Mouse (Mus musculus): Measurements from ENCODE around the gene Gm12830. TPM values are rescaled to one million over a fixed set of nuclear protein-coding genes. Genes with fewer than 3 reads are reported as not detected.

Gene Gm12830
- polyA plus RNA-seq, 1 experiment, result not detected

GRCm38 (mm10) chr4:114897853-114898252, 76.3 kb downstream of the Gm12830 start:
- H3K4me3 ChIP-seq (ENCODE audit: insufficient read depth, poor library complexity, severe bottlenecking), result no peak overlapping the region
- peaks cover 26% of the 10 kb centered on the region for H3K27me3 ChIP-seq (ENCODE audit: control insufficient read depth, insufficient read depth, insufficient read length)

GRCm38 (mm10) chr4:114899885-114900284, 78.4 kb downstream of the Gm12830 start:
- H3ac ChIP-seq (ENCODE audit: control insufficient read depth, insufficient read length, low read depth), result no peak overlapping the region

More at GRCm38 (mm10) chr4:114897853-114898252, 76.3 kb downstream of the Gm12830 start:
- Histone ChIP-seq H3ac (ENCODE audit: control insufficient read depth, insufficient read length, low read depth) (no peak overlapping the region), H3K79me2 (ENCODE audit: control insufficient read depth, insufficient read depth) (no peaks in the 10 kb centered on the region), H3K36me3 (ENCODE audit: control insufficient read depth, insufficient read depth) (no peaks in the 10 kb centered on the region), H3K79me3 (ENCODE audit: low read depth) (no peaks in the 10 kb centered on the region)
- TF ChIP-seq USF1 (IDR thresholded peaks at IDR 0.05; ENCODE audit: low read depth) (no peak), FOSL1 (IDR thresholded peaks at IDR 0.05; ENCODE audit: insufficient read depth, low read length, poor library complexity, severe bottlenecking) (no peak), MYOD1 (IDR thresholded peaks at IDR 0.05; ENCODE audit: control insufficient read depth, insufficient read length, low read depth) (no peak), MAX (IDR thresholded peaks at IDR 0.05) (no peak), MYOG (IDR thresholded peaks at IDR 0.05; ENCODE audit: control insufficient read depth, extremely low read depth, insufficient read length) (no peak), CTCF (IDR thresholded peaks at IDR 0.05; ENCODE audit: control insufficient read depth, insufficient read depth, insufficient read length) (no peak), CEBPB (IDR thresholded peaks at IDR 0.05; ENCODE audit: low read depth) (no peak)

GRCm38 (mm10) chr4:114900866-114901642, 79.5 kb downstream of the Gm12830 start:
- Histone ChIP-seq H3K36me3 (ENCODE audit: control insufficient read depth, insufficient read depth) (no peaks in the 10 kb centered on the region), H3K79me2 (ENCODE audit: control insufficient read depth, insufficient read depth) (no peaks in the 10 kb centered on the region), H3K27me3 (ENCODE audit: control insufficient read depth, insufficient read depth, insufficient read length) (peaks cover 26% of the 10 kb centered on the region), H3ac (ENCODE audit: control insufficient read depth, insufficient read length, low read depth) (no peak overlapping the region), H3K79me3 (ENCODE audit: low read depth) (no peaks in the 10 kb centered on the region), H3K4me3 (ENCODE audit: insufficient read depth, poor library complexity, severe bottlenecking) (no peak overlapping the region)
- no peak for TF ChIP-seq CTCF (IDR thresholded peaks at IDR 0.05; ENCODE audit: control insufficient read depth, insufficient read depth, insufficient read length)

More at GRCm38 (mm10) chr4:114899885-114900284, 78.4 kb downstream of the Gm12830 start:
- TF ChIP-seq MAX (IDR thresholded peaks at IDR 0.05) (no peak), USF1 (IDR thresholded peaks at IDR 0.05; ENCODE audit: low read depth) (no peak), CEBPB (IDR thresholded peaks at IDR 0.05; ENCODE audit: low read depth) (no peak), MYOD1 (IDR thresholded peaks at IDR 0.05; ENCODE audit: control insufficient read depth, insufficient read length, low read depth) (no peak), CTCF (IDR thresholded peaks at IDR 0.05; ENCODE audit: control insufficient read depth, insufficient read depth, insufficient read length) (no peak), MYOG (IDR thresholded peaks at IDR 0.05; ENCODE audit: control insufficient read depth, extremely low read depth, insufficient read length) (no peak), FOSL1 (IDR thresholded peaks at IDR 0.05; ENCODE audit: insufficient read depth, low read length, poor library complexity, severe bottlenecking) (no peak)
- Histone ChIP-seq H3K36me3 (ENCODE audit: control insufficient read depth, insufficient read depth) (no peaks in the 10 kb centered on the region), H3K79me3 (ENCODE audit: low read depth) (no peaks in the 10 kb centered on the region), H3K79me2 (ENCODE audit: control insufficient read depth, insufficient read depth) (no peaks in the 10 kb centered on the region), H3K27me3 (ENCODE audit: control insufficient read depth, insufficient read depth, insufficient read length) (peaks cover 26% of the 10 kb centered on the region), H3K4me3 (ENCODE audit: insufficient read depth, poor library complexity, severe bottlenecking) (no peak overlapping the region)

GRCm38 (mm10) chr4:114901643-114902351, 80.3 kb downstream of the Gm12830 start:
- no peak for TF ChIP-seq MYOG (IDR thresholded peaks at IDR 0.05; ENCODE audit: control insufficient read depth, extremely low read depth, insufficient read length)
- TF ChIP-seq MAX (IDR thresholded peaks at IDR 0.05), result no peak
- TF ChIP-seq FOSL1 (IDR thresholded peaks at IDR 0.05; ENCODE audit: insufficient read depth, low read length, poor library complexity, severe bottlenecking), result no peak
- TF ChIP-seq USF1 (IDR thresholded peaks at IDR 0.05; ENCODE audit: low read depth), result no peak
- no peak for TF ChIP-seq CTCF (IDR thresholded peaks at IDR 0.05; ENCODE audit: control insufficient read depth, insufficient read depth, insufficient read length)
- no peak for TF ChIP-seq MYOD1 (IDR thresholded peaks at IDR 0.05; ENCODE audit: control insufficient read depth, insufficient read length, low read depth)
- TF ChIP-seq CEBPB (IDR thresholded peaks at IDR 0.05; ENCODE audit: low read depth), result no peak
- Histone ChIP-seq H3K36me3 (ENCODE audit: control insufficient read depth, insufficient read depth) (no peaks in the 10 kb centered on the region), H3K4me3 (ENCODE audit: insufficient read depth, poor library complexity, severe bottlenecking) (no peak overlapping the region), H3K79me2 (ENCODE audit: control insufficient read depth, insufficient read depth) (no peaks in the 10 kb centered on the region), H3K27me3 (ENCODE audit: control insufficient read depth, insufficient read depth, insufficient read length) (peaks cover 26% of the 10 kb centered on the region), H3K79me3 (ENCODE audit: low read depth) (no peaks in the 10 kb centered on the region), H3ac (ENCODE audit: control insufficient read depth, insufficient read length, low read depth) (no peak overlapping the region)

GRCm38 (mm10) chr4:114902641-114903421, 81.3 kb downstream of the Gm12830 start:
- no peaks in the 10 kb centered on the region for H3K36me3 ChIP-seq (ENCODE audit: control insufficient read depth, insufficient read depth)
- H3K27me3 ChIP-seq (ENCODE audit: control insufficient read depth, insufficient read depth, insufficient read length), result peaks cover 26% of the 10 kb centered on the region
- H3ac ChIP-seq (ENCODE audit: control insufficient read depth, insufficient read length, low read depth), result no peak overlapping the region
- H3K79me2 ChIP-seq (ENCODE audit: control insufficient read depth, insufficient read depth), result no peaks in the 10 kb centered on the region
- H3K79me3 ChIP-seq (ENCODE audit: low read depth), result no peaks in the 10 kb centered on the region
- no peak for TF ChIP-seq FOSL1 (IDR thresholded peaks at IDR 0.05; ENCODE audit: insufficient read depth, low read length, poor library complexity, severe bottlenecking)
- no peak for TF ChIP-seq USF1 (IDR thresholded peaks at IDR 0.05; ENCODE audit: low read depth)
- no peak for TF ChIP-seq CTCF (IDR thresholded peaks at IDR 0.05; ENCODE audit: control insufficient read depth, insufficient read depth, insufficient read length)
- no peak for TF ChIP-seq MYOD1 (IDR thresholded peaks at IDR 0.05; ENCODE audit: control insufficient read depth, insufficient read length, low read depth)
- no peak for TF ChIP-seq MYOG (IDR thresholded peaks at IDR 0.05; ENCODE audit: control insufficient read depth, extremely low read depth, insufficient read length)
- TF ChIP-seq MAX (IDR thresholded peaks at IDR 0.05), result no peak
- TF ChIP-seq CEBPB (IDR thresholded peaks at IDR 0.05; ENCODE audit: low read depth), result no peak
- no peak overlapping the region for H3K4me3 ChIP-seq (ENCODE audit: insufficient read depth, poor library complexity, severe bottlenecking)

Measured in C2C12 (cell line).